Mouse (Mus musculus) CH12.LX (cell line): ENCODE data around the gene Ank2.

Source experiments
- BHLHE40 ChIP-seq: IDR thresholded peaks from 2 replicates; pipeline ENCODE4 v1.6.1; 2011; ENCODE audit warnings: mild to moderate bottlenecking, low read depth, low read length, improper control_type of control experiment
- CTCF ChIP-seq, 2 experiments: IDR thresholded peaks in 1 of 2; conservative IDR thresholded peaks in 1 of 2; 2 replicates each; pipeline ENCODE4 v1.5.1; 2011 to 2012; ENCODE audit warnings: low read depth in 2 of 2, low read length in 2 of 2, improper control_type of control experiment in 1 of 2, inconsistent platforms in 1 of 2, mild to moderate bottlenecking in 1 of 2, moderate library complexity in 1 of 2
- HCFC1 ChIP-seq: IDR thresholded peaks from 2 replicates; pipeline ENCODE4 v1.6.1; 2012; ENCODE audit warnings: low read depth, mild to moderate bottlenecking, inconsistent platforms, low read length, improper control_type of control experiment
- MAX ChIP-seq: IDR thresholded peaks from 2 replicates; pipeline ENCODE4 v1.6.1; 2011; ENCODE audit warnings: low read length, improper control_type of control experiment
- PAX5 ChIP-seq: IDR thresholded peaks from 2 replicates; pipeline ENCODE4 v1.6.1; 2012; ENCODE audit warnings: low read length, inconsistent platforms, mixed read lengths
- POLR2A ChIP-seq: IDR thresholded peaks from 2 replicates; pipeline ENCODE4 v1.6.1; 2011; ENCODE audit warnings: low read depth, mild to moderate bottlenecking, improper control_type of control experiment, low read length
- RAD21 ChIP-seq: IDR thresholded peaks from 2 replicates; pipeline ENCODE4 v1.6.1; 2011; ENCODE audit warnings: low read depth, mild to moderate bottlenecking, low read length, improper control_type of control experiment, moderate library complexity
- SMC3 ChIP-seq: IDR thresholded peaks from 2 replicates; pipeline ENCODE4 v1.6.1; 2011; ENCODE audit warnings: low read depth, low read length, improper control_type of control experiment
- USF1 ChIP-seq: IDR thresholded peaks from 2 replicates; pipeline ENCODE4 v1.6.1; 2014; ENCODE audit warnings: low read depth, mild to moderate bottlenecking, inconsistent platforms, low read length, improper control_type of control experiment
- ZKSCAN1 ChIP-seq: IDR thresholded peaks from 2 replicates; pipeline ENCODE4 v1.6.1; 2012; ENCODE audit warnings: low read depth, inconsistent platforms, low read length, improper control_type of control experiment, borderline replicate concordance
- ZNF384 ChIP-seq: IDR thresholded peaks from 2 replicates; pipeline ENCODE4 v1.6.1; 2012; ENCODE audit warnings: low read depth, low read length, improper control_type of control experiment, inconsistent platforms

- no peak for TF ChIP-seq POLR2A
- TF ChIP-seq PAX5: no peak
- TF ChIP-seq BHLHE40: no peak
- TF ChIP-seq HCFC1: no peak
- TF ChIP-seq MAX: no peak
- no peak for TF ChIP-seq USF1
- TF ChIP-seq RAD21: no peak
- no peak for TF ChIP-seq ZNF384
- no peak for TF ChIP-seq CTCF (conservative IDR thresholded peaks at IDR 0.05 in 1 of 2, IDR thresholded peaks at IDR 0.05 in 1 of 2; ENCODE audit: low read depth in 2 of 2, low read length in 2 of 2)
- no peak for TF ChIP-seq SMC3
- no peak for TF ChIP-seq ZKSCAN1
Observed at GRCm38 (mm10) chr3:127395202-127395601, 103.9 kb downstream of the Ank2 start.
